Mouse (Mus musculus): ENCODE results near the gene Enho. TPM values are rescaled to one million over a fixed set of nuclear protein-coding genes. Genes with fewer than 3 reads are reported as not detected.
A peak's percentile ranks its signal among the peaks of the same experiment; 100 is the strongest.

Gene Enho
- polyA plus RNA-seq, 1 experiment from 2014 or later, result 23.2 TPM

- no peaks in the 10 kb centered on the region for H3K36me3 ChIP-seq
- ATAC-seq (ENCODE audit: insufficient number of reproducible peaks, insufficient read depth, low FRiP score, low TSS enrichment, low read depth), result no peak
- 58% methylated on average over 6 of the region's 6 CpGs for WGBS
- no peak overlapping the region for H3K9ac ChIP-seq
- peaks cover 16% of the 10 kb centered on the region for H3K27me3 ChIP-seq
- H3K4me3 ChIP-seq, result no peak overlapping the region
- H3K9me3 ChIP-seq, result no peaks in the 10 kb centered on the region
- H3K4me1 ChIP-seq, result peaks cover 30% of the 10 kb centered on the region
- no peak overlapping the region for H3K27ac ChIP-seq
- no peak overlapping the region for H3K4me2 ChIP-seq
These were observed 1.2 kb upstream of the Enho start for GRCm38 (mm10) chr4:41641199-41641822.

DNA sequence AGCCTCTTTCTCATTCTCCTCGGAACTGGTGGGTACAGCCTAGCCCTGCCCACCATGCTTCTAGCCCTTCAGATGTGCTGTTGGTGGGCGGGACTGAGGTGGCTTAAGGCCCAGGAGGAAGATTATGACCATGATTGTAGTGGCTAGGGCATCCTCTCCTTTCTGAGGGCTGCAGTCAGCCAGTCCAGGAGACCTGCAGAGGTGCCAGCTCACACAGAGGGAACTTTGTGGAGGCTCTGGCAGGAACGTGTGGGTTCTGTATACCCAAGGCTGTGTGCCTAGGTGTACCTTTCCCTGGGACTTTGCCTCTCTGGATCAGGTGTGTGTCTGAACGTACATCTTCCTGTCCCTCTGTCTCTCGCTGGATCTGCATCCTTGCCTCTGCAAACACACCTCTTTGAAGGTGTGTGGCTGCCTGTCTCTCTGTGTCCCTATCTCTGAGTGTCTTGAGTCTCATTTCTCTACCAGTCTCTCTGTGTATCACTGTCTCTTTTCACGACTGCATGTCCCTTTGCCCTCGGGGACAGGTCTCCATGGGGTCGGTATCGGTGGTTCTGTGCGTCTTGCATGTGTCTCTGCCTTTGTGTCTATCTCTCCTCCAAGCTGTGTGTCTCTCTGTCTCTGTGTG is 796 bp downstream of the Enho start:
- Histone ChIP-seq H3K27me3 (peaks cover 16% of the 10 kb centered on the region), H3K27ac (peak overlapping the region; percentile 55), H3K4me1 (peaks cover 43% of the 10 kb centered on the region), H3K4me3 (peak overlapping the region; percentile 65), H3K9ac (peak overlapping the region; percentile 89), H3K4me2 (peak overlapping the region; percentile 85), H3K36me3 (no peaks in the 10 kb centered on the region), H3K9me3 (no peaks in the 10 kb centered on the region)
- ATAC-seq (ENCODE audit: insufficient number of reproducible peaks, insufficient read depth, low FRiP score, low TSS enrichment, low read depth), result no peak
- WGBS, result 12% methylated on average over 10 of the region's 10 CpGs

- ATAC-seq (ENCODE audit: insufficient number of reproducible peaks, insufficient read depth, low FRiP score, low TSS enrichment, low read depth), result no peak
- Histone ChIP-seq H3K9me3 (no peaks in the 10 kb centered on the region), H3K27ac (no peak overlapping the region), H3K27me3 (peaks cover 16% of the 10 kb centered on the region), H3K36me3 (no peaks in the 10 kb centered on the region), H3K4me1 (peaks cover 45% of the 10 kb centered on the region), H3K4me3 (peak overlapping the region; percentile 65), H3K4me2 (peak overlapping the region; percentile 85), H3K9ac (0 out of 2 replicates have a peak overlapping the region, but pooled peaks have one; percentile 89)
- WGBS, result 68% methylated on average over 6 of the region's 6 CpGs
These were observed 1.3 kb downstream of the Enho start for GRCm38 (mm10) chr4:41638828-41639213.

- Histone ChIP-seq H3K27me3 (peaks cover 16% of the 10 kb centered on the region), H3K36me3 (no peaks in the 10 kb centered on the region), H3K9ac (0 out of 2 replicates have a peak overlapping the region, but pooled peaks have one; percentile 11), H3K9me3 (no peaks in the 10 kb centered on the region), H3K4me2 (peak overlapping the region; percentile 85; the same call in 1 of the 2 replicates), H3K4me1 (peaks cover 45% of the 10 kb centered on the region), H3K27ac (no peak overlapping the region), H3K4me3 (no peak overlapping the region)
- 91% methylated on average over 10 of the region's 10 CpGs for WGBS
- no peak for ATAC-seq (ENCODE audit: insufficient number of reproducible peaks, insufficient read depth, low FRiP score, low TSS enrichment, low read depth)
These were observed 1.9 kb downstream of the Enho start for GRCm38 (mm10) chr4:41638186-41638731.

- Histone ChIP-seq H3K27me3 (peaks cover 16% of the 10 kb centered on the region), H3K4me1 (peaks cover 55% of the 10 kb centered on the region), H3K4me2 (no peak overlapping the region), H3K9me3 (no peaks in the 10 kb centered on the region), H3K9ac (no peak overlapping the region), H3K4me3 (no peak overlapping the region), H3K36me3 (no peaks in the 10 kb centered on the region), H3K27ac (peak overlapping the region; percentile 22; the same call in 1 of the 2 replicates)
- WGBS, result 80% methylated on average over 10 of the region's 10 CpGs
- ATAC-seq (ENCODE audit: insufficient number of reproducible peaks, insufficient read depth, low FRiP score, low TSS enrichment, low read depth), result no peak
These were observed 3.1 kb downstream of the Enho start for GRCm38 (mm10) chr4:41636882-41637635.

DNA sequence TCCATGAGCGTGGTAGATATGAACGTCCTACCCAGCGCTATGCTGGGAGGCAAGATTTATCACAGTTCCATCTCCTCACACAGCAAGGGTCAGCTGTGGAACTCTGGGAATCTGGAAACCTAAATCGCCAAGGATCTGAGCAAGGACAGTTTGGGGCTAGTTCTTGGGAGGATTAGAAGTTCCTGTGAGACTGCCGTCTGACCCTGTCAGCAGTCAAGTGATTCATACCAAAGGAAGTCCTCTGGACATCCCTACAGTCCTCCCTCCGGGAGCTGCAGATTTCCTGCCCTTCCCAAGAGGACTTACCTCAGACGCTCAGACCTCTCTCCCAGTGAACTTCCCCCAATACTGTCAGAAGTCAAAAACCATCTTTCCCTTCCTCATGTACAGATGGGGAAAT is 3.8 kb downstream of the Enho start:
- Histone ChIP-seq H3K9me3 (no peaks in the 10 kb centered on the region), H3K36me3 (no peaks in the 10 kb centered on the region), H3K4me1 (peaks cover 62% of the 10 kb centered on the region), H3K27me3 (peaks cover 16% of the 10 kb centered on the region), H3K4me3 (no peak overlapping the region), H3K27ac (peak overlapping the region; percentile 22), H3K9ac (no peak overlapping the region), H3K4me2 (no peak overlapping the region)
- WGBS, result 33% methylated on average over 7 of the region's 7 CpGs
- ATAC-seq (ENCODE audit: insufficient number of reproducible peaks, insufficient read depth, low FRiP score, low TSS enrichment, low read depth), result no peak

DNA sequence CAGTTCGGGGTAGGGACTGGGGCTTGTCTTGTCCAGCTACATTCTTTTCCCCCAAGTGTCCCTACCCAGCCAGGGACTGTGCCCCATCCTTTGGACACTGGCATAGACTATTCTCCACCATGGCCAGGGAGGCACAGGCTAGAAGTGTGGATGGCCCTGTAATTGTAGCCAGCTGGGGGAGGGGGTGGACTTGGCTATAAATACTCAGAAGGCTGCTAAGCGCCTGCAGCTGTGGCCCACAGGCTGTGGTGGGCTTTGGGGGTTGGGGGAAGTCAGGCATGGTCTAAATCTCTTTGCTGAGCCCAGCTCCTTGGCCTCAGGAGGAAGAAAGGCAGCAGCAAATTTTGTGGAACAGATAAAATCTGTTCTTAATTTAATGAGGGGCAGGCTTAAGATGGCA is 4.2 kb downstream of the Enho start:
- Histone ChIP-seq H3K4me1 (peaks cover 66% of the 10 kb centered on the region), H3K27me3 (peaks cover 16% of the 10 kb centered on the region), H3K4me2 (no peak overlapping the region)

GRCm38 (mm10) chr4:41635224-41635623 is 4.9 kb downstream of the Enho start:
- Histone ChIP-seq H3K36me3 (no peaks in the 10 kb centered on the region), H3K4me1 (peaks cover 66% of the 10 kb centered on the region), H3K4me3 (no peak overlapping the region), H3K9me3 (no peaks in the 10 kb centered on the region), H3K27me3 (peaks cover 16% of the 10 kb centered on the region), H3K4me2 (no peak overlapping the region), H3K27ac (no peak overlapping the region), H3K9ac (no peak overlapping the region)
- WGBS, result 68% methylated on average over 8 of the region's 8 CpGs
- no peak for ATAC-seq (ENCODE audit: insufficient number of reproducible peaks, insufficient read depth, low FRiP score, low TSS enrichment, low read depth)

More for the DNA sequence above, 4.2 kb downstream of the Enho start:
- Histone ChIP-seq H3K27ac (peak overlapping the region; percentile 22), H3K36me3 (no peaks in the 10 kb centered on the region), H3K4me3 (no peak overlapping the region), H3K9ac (0 out of 2 replicates have a peak overlapping the region, but pooled peaks have one; percentile 7), H3K9me3 (no peaks in the 10 kb centered on the region)
- WGBS, result 46% methylated on average over 2 of the region's 2 CpGs
- no peak for ATAC-seq (ENCODE audit: insufficient number of reproducible peaks, insufficient read depth, low FRiP score, low TSS enrichment, low read depth)

DNA sequence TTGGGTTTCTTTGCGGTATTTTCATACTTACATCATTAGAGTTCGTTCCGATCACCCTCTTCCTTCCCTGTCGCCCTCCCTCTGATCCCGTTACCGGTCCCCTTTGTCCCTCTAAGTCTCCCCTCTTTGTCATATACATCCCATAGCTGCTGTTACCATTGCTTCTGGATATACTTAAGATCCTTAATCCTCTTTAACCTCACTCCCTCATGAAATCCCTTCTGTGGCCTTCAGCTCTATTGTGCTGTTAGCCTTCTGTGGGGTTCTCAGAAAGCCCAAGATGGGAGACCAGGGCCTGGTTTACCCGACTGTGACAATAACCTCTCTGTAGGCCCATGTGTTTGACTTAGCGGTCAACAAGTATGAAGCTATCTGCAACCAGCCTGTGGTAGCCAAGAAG is 5.5 kb downstream of the Enho start:
- peaks cover 16% of the 10 kb centered on the region for H3K27me3 ChIP-seq
- no peaks in the 10 kb centered on the region for H3K9me3 ChIP-seq
- H3K36me3 ChIP-seq, result no peaks in the 10 kb centered on the region
- no peak for ATAC-seq (ENCODE audit: insufficient number of reproducible peaks, insufficient read depth, low FRiP score, low TSS enrichment, low read depth)
- no peak overlapping the region for H3K27ac ChIP-seq
- no peak overlapping the region for H3K9ac ChIP-seq
- H3K4me2 ChIP-seq, result no peak overlapping the region
- 83% methylated on average over 8 of the region's 8 CpGs for WGBS
- no peak overlapping the region for H3K4me3 ChIP-seq
- H3K4me1 ChIP-seq, result peaks cover 71% of the 10 kb centered on the region

DNA sequence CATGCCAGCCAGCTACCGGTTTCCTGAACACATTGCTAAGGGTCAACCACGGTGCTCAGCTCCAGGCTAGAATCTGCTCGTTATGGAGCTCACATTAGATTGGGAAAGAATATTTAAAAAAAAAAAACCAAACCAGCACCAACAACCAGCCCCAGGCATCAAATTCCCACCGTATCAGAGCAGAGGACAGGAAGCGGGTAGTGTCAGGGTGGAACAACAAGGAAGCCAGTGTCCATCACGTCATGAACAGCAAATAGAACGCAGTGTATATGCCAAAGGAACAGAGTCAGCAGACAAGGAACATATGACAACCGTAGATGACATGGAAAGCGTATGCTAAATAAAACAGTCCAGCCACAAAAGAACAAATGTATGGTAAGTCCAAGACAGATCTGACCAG is 7.1 kb downstream of the Enho start:
- Histone ChIP-seq H3K4me3 (no peak overlapping the region), H3K9me3 (no peaks in the 10 kb centered on the region), H3K27ac (no peak overlapping the region), H3K27me3 (peaks cover 5% of the 10 kb centered on the region), H3K4me1 (peaks cover 73% of the 10 kb centered on the region), H3K4me2 (no peak overlapping the region), H3K9ac (no peak overlapping the region), H3K36me3 (no peaks in the 10 kb centered on the region)
- no peak for ATAC-seq (ENCODE audit: insufficient number of reproducible peaks, insufficient read depth, low FRiP score, low TSS enrichment, low read depth)
- 46% methylated on average over 9 of the region's 9 CpGs for WGBS

- H3K4me3 ChIP-seq, result no peak overlapping the region
- ATAC-seq (ENCODE audit: insufficient number of reproducible peaks, insufficient read depth, low FRiP score, low TSS enrichment, low read depth), result 0 out of 2 replicates have a peak, but pooled peaks have one; percentile 26
- no peaks in the 10 kb centered on the region for H3K9me3 ChIP-seq
- H3K27me3 ChIP-seq, result no peaks in the 10 kb centered on the region; the same call in 1 of the 2 replicates
- peak overlapping the region; percentile 51; the same call in 1 of the 2 replicates for H3K27ac ChIP-seq
- H3K36me3 ChIP-seq, result no peaks in the 10 kb centered on the region
- no peak overlapping the region for H3K9ac ChIP-seq
- peak overlapping the region; percentile 33 for H3K4me2 ChIP-seq
- H3K4me1 ChIP-seq, result peaks cover 74% of the 10 kb centered on the region
- 1% methylated on average over 11 of the region's 11 CpGs for WGBS
These were observed 8.7 kb downstream of the Enho start for GRCm38 (mm10) chr4:41631390-41631789.
